Mouse (Mus musculus): ENCODE data around the gene Pogz. TPM values are rescaled to one million over a fixed set of nuclear protein-coding genes. Genes with fewer than 3 reads are reported as not detected.

The Pogz gene
- polyA plus RNA-seq, 1 experiment = 8.7 TPM

GRCm38 (mm10) chr3:94878618-94879017 lies 41.3 kb downstream of the Pogz start:
- Histone ChIP-seq H3K4me3 (ENCODE audit: insufficient read depth, poor library complexity, severe bottlenecking) (no peak overlapping the region), H3K36me3 (ENCODE audit: control insufficient read depth, insufficient read depth) (peaks cover 90% of the 10 kb centered on the region), H3ac (ENCODE audit: control insufficient read depth, insufficient read length, low read depth) (no peak overlapping the region), H3K79me2 (ENCODE audit: control insufficient read depth, insufficient read depth) (no peaks in the 10 kb centered on the region), H3K27me3 (ENCODE audit: control insufficient read depth, insufficient read depth, insufficient read length) (no peaks in the 10 kb centered on the region), H3K79me3 (ENCODE audit: low read depth) (no peaks in the 10 kb centered on the region)
- TF ChIP-seq FOSL1 (IDR thresholded peaks at IDR 0.05; ENCODE audit: insufficient read depth, low read length, poor library complexity, severe bottlenecking) (no peak), CTCF (IDR thresholded peaks at IDR 0.05; ENCODE audit: control insufficient read depth, insufficient read depth, insufficient read length) (no peak), MYOD1 (IDR thresholded peaks at IDR 0.05; ENCODE audit: control insufficient read depth, insufficient read length, low read depth) (no peak), USF1 (IDR thresholded peaks at IDR 0.05; ENCODE audit: low read depth) (no peak), MAX (IDR thresholded peaks at IDR 0.05) (no peak), CEBPB (IDR thresholded peaks at IDR 0.05; ENCODE audit: low read depth) (no peak)

GRCm38 (mm10) chr3:94881840-94882239 lies 44.5 kb downstream of the Pogz start:
- H3K4me3 ChIP-seq (ENCODE audit: insufficient read depth, poor library complexity, severe bottlenecking) = no peak overlapping the region
- H3K79me3 ChIP-seq (ENCODE audit: low read depth) = peaks cover 22% of the 10 kb centered on the region
- no peak for TF ChIP-seq USF1 (IDR thresholded peaks at IDR 0.05; ENCODE audit: low read depth)
- no peak for TF ChIP-seq MYOD1 (IDR thresholded peaks at IDR 0.05; ENCODE audit: control insufficient read depth, insufficient read length, low read depth)
- TF ChIP-seq MAX (IDR thresholded peaks at IDR 0.05) = no peak
- TF ChIP-seq CTCF (IDR thresholded peaks at IDR 0.05; ENCODE audit: control insufficient read depth, insufficient read depth, insufficient read length) = no peak
- TF ChIP-seq CEBPB (IDR thresholded peaks at IDR 0.05; ENCODE audit: low read depth) = no peak
- no peak for TF ChIP-seq MYOG (IDR thresholded peaks at IDR 0.05; ENCODE audit: control insufficient read depth, extremely low read depth, insufficient read length)
- no peak for TF ChIP-seq FOSL1 (IDR thresholded peaks at IDR 0.05; ENCODE audit: insufficient read depth, low read length, poor library complexity, severe bottlenecking)
- H3K36me3 ChIP-seq (ENCODE audit: control insufficient read depth, insufficient read depth) = peaks cover 84% of the 10 kb centered on the region
- H3ac ChIP-seq (ENCODE audit: control insufficient read depth, insufficient read length, low read depth) = no peak overlapping the region
- no peaks in the 10 kb centered on the region for H3K27me3 ChIP-seq (ENCODE audit: control insufficient read depth, insufficient read depth, insufficient read length)
- peaks cover 28% of the 10 kb centered on the region for H3K79me2 ChIP-seq (ENCODE audit: control insufficient read depth, insufficient read depth)

- Histone ChIP-seq H3K79me3 (ENCODE audit: low read depth) (peaks cover 22% of the 10 kb centered on the region), H3K4me3 (ENCODE audit: insufficient read depth, poor library complexity, severe bottlenecking) (no peak overlapping the region), H3K79me2 (ENCODE audit: control insufficient read depth, insufficient read depth) (peaks cover 31% of the 10 kb centered on the region), H3K36me3 (ENCODE audit: control insufficient read depth, insufficient read depth) (peaks cover 76% of the 10 kb centered on the region), H3K27me3 (ENCODE audit: control insufficient read depth, insufficient read depth, insufficient read length) (no peaks in the 10 kb centered on the region), H3ac (ENCODE audit: control insufficient read depth, insufficient read length, low read depth) (no peak overlapping the region)
- TF ChIP-seq MYOD1 (IDR thresholded peaks at IDR 0.05; ENCODE audit: control insufficient read depth, insufficient read length, low read depth) (no peak), USF1 (IDR thresholded peaks at IDR 0.05; ENCODE audit: low read depth) (no peak), MYOG (IDR thresholded peaks at IDR 0.05; ENCODE audit: control insufficient read depth, extremely low read depth, insufficient read length) (no peak), CEBPB (IDR thresholded peaks at IDR 0.05; ENCODE audit: low read depth) (no peak), MAX (IDR thresholded peaks at IDR 0.05) (no peak), FOSL1 (IDR thresholded peaks at IDR 0.05; ENCODE audit: insufficient read depth, low read length, poor library complexity, severe bottlenecking) (no peak), CTCF (IDR thresholded peaks at IDR 0.05; ENCODE audit: control insufficient read depth, insufficient read depth, insufficient read length) (no peak)
Measured at GRCm38 (mm10) chr3:94882579-94882978, 45.2 kb downstream of the Pogz start.

GRCm38 (mm10) chr3:94886316-94887224 lies 49.2 kb downstream of the Pogz start, which contains the start of gene Psmb4:
Gene Psmb4, minus strand, starts transcription at chr3:94886961.
- Histone ChIP-seq H3ac (ENCODE audit: control insufficient read depth, insufficient read length, low read depth) (peak within 1 kb of the TSS; percentile 78), H3K79me3 (ENCODE audit: low read depth) (peaks cover 22% of the 10 kb centered on the region), H3K27me3 (ENCODE audit: control insufficient read depth, insufficient read depth, insufficient read length) (no peaks in the 10 kb centered on the region), H3K79me2 (ENCODE audit: control insufficient read depth, insufficient read depth) (peaks cover 31% of the 10 kb centered on the region), H3K4me3 (ENCODE audit: insufficient read depth, poor library complexity, severe bottlenecking) (peak within 1 kb of the TSS; percentile 95), H3K36me3 (ENCODE audit: control insufficient read depth, insufficient read depth) (peaks cover 42% of the 10 kb centered on the region)
- TF ChIP-seq FOSL1 (IDR thresholded peaks at IDR 0.05; ENCODE audit: insufficient read depth, low read length, poor library complexity, severe bottlenecking) = no peak
- TF ChIP-seq MYOD1 (IDR thresholded peaks at IDR 0.05; ENCODE audit: control insufficient read depth, insufficient read length, low read depth) = no peak
- no peak for TF ChIP-seq CEBPB (IDR thresholded peaks at IDR 0.05; ENCODE audit: low read depth)
- no peak for TF ChIP-seq MAX (IDR thresholded peaks at IDR 0.05)
- no peak for TF ChIP-seq CTCF (IDR thresholded peaks at IDR 0.05; ENCODE audit: control insufficient read depth, insufficient read depth, insufficient read length)
- TF ChIP-seq MYOG (IDR thresholded peaks at IDR 0.05; ENCODE audit: control insufficient read depth, extremely low read depth, insufficient read length) = no peak

- Histone ChIP-seq H3K36me3 (ENCODE audit: control insufficient read depth, insufficient read depth) (peaks cover 25% of the 10 kb centered on the region), H3K79me2 (ENCODE audit: control insufficient read depth, insufficient read depth) (peaks cover 31% of the 10 kb centered on the region)
- TF ChIP-seq USF1 (IDR thresholded peaks at IDR 0.05; ENCODE audit: low read depth) (no peak), CTCF (IDR thresholded peaks at IDR 0.05; ENCODE audit: control insufficient read depth, insufficient read depth, insufficient read length) (peak; percentile 31)
Measured at GRCm38 (mm10) chr3:94888595-94888994, 51.2 kb downstream of the Pogz start.

More at GRCm38 (mm10) chr3:94888595-94888994, 51.2 kb downstream of the Pogz start:
- H3K79me3 ChIP-seq (ENCODE audit: low read depth) = peaks cover 22% of the 10 kb centered on the region
- no peaks in the 10 kb centered on the region for H3K27me3 ChIP-seq (ENCODE audit: control insufficient read depth, insufficient read depth, insufficient read length)
- H3ac ChIP-seq (ENCODE audit: control insufficient read depth, insufficient read length, low read depth) = no peak overlapping the region
- no peak overlapping the region for H3K4me3 ChIP-seq (ENCODE audit: insufficient read depth, poor library complexity, severe bottlenecking)
